Mouse (Mus musculus): ENCODE measurements at regions not wholly inside any gene's neighbourhood (a gene's known extent, or its start where the extent isn't known, plus 50 kb on each side); places are given as distances from the start of the nearest gene placed in this dataset.
A peak's percentile ranks its signal among the peaks of the same experiment; 100 is the strongest.

DNA sequence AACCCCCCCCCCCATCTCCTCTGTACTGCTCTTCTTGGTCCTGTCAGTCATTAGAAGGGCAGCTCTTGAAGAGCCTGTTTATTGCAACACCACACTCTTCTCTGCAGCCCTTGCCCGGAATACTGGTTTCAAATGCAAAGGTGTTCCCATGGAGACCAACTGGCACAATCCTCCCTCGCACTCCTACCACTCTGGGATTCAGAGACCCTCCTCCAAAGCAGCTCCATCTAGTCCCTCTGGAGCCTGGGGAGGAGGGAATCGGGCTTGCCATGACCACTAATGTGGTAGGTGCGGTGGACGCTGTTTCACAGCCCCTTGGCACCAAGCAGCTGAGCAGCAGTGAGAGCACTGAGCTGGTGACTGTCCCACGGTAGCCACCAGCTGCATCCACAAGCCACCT lies 83.1 kb downstream of the Stk35 start:
- ATAC-seq (no peak), DNase-seq (ENCODE audit: low read depth, low spot score) (no peak)
- no peak for TF ChIP-seq CTCF (IDR thresholded peaks at IDR 0.05)
- POLR2A ChIA-PET, result no interaction called here
- H3K27me3 ChIP-seq, result peaks cover 2% of the 10 kb centered on the region
- in situ Hi-C loops (cut with MboI; ENCODE audit: low pct_unique_long_range_greater_than_20kb), result no loop called here
- CTCF ChIA-PET, result no interaction called here

DNA sequence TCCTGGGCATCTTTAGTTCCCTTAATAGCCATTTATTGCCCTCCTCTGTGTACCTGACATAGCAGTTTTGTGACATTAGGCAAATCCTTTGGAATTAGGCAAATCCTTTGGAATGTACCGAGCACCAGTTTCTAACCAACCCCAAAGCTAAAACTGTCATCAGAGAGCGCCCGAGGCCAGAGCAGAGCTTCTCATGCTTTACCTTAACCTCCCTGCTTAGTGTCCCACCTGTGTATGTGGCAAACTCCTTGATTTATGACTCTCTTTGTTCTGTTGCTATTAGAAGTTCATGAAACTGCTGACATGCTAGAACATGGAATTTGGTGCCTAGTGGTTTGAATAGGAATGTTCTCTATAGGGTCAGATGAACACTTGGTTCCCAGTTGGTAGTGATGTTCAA lies 84.0 kb downstream of the Stk35 start:
- H3K27me3 ChIP-seq, result peaks cover 9% of the 10 kb centered on the region
- POLR2A ChIA-PET, result no interaction called here
- no peak for DNase-seq (ENCODE audit: low read depth, low spot score)
- CTCF ChIA-PET, result no interaction called here
- no peak for TF ChIP-seq CTCF (IDR thresholded peaks at IDR 0.05)
- in situ Hi-C loops (cut with MboI; ENCODE audit: low pct_unique_long_range_greater_than_20kb), result no loop called here
- ATAC-seq, result no peak

DNA sequence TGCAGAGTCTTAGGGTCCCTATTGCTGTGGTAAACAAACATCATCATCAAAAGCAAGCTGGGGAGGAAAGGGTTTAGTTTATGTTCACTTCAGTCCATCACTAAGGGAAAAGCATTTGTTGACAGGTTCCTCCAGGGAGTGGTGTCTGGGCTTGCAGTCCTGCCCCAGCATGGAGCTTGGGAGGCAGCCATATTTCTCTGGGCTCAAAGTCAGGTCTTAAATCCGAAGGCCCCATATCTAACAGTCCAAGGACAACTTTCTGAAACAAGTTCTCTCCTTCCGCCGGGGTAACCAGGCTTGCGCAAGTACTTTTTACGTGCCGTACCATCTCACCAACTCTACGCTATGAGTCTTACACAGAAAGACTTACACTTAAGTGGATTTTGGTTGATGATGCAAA lies 85.2 kb downstream of the Stk35 start:
- in situ Hi-C loops (cut with MboI; ENCODE audit: low pct_unique_long_range_greater_than_20kb), result no loop called here
- DNase-seq (ENCODE audit: low read depth, low spot score) (no peak), ATAC-seq (no peak)
- POLR2A ChIA-PET, result no interaction called here
- H3K27me3 ChIP-seq, result peaks cover 9% of the 10 kb centered on the region
- CTCF ChIA-PET, result interaction anchor here (0.9 kb wide), 1 partner anchor 11 kb away, joined by 3 read pairs; no protein-coding TSS in a partner anchor
- no peak for TF ChIP-seq CTCF (IDR thresholded peaks at IDR 0.05)

DNA sequence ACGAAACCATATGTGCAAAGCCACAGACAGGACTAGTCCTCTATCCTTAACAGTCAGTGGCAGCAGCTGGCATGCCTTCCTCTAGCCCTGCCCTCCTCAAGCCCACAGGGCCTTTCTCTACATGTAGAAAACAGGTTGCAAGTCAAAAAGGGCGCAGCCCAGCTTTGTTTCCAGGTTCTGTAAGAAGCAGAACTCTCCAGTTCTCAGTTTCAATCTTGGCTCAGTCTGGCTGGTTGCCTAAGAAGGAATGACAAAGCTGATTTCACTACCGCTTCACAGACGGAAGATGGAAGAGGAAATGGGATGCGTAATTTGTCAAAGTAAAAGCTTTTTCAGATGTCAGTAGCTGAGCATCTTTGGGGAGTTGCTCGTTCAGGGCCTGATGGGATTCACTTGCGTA lies 92.9 kb downstream of the Stk35 start:
- ATAC-seq, result no peak
- in situ Hi-C loops (cut with MboI; ENCODE audit: low pct_unique_long_range_greater_than_20kb), result loop anchor here (10.0 kb wide), 1 partner anchor 342 kb away; no protein-coding TSS in a partner anchor
- peaks cover 9% of the 10 kb centered on the region for H3K27me3 ChIP-seq
- no peak for TF ChIP-seq CTCF (IDR thresholded peaks at IDR 0.05)
- ChIA-PET CTCF (no interaction called here), POLR2A (no interaction called here)
- DNase-seq (ENCODE audit: low read depth, low spot score), result no peak

DNA sequence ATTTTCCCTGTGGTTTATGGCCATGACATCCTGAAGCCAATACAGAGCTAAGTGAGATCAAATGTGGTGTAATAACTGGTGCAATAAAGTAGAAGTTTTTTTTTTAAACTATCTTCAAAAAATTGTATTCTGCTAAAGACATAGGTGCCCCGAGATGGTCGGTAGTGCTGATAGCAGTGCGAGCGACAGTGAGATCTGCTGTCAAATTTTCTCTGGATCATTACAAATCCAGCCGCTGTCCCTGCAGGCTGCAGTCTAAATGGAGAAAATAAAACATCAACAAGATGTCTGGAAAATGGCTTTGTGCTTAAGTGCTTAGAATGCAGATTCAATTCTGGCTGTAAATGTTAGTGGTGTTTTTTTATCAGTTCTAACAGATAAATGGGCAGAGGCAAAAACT lies 93.5 kb downstream of the Stk35 start:
- no peak for TF ChIP-seq CTCF (IDR thresholded peaks at IDR 0.05)
- no peak for DNase-seq (ENCODE audit: low read depth, low spot score)
- in situ Hi-C loops (cut with MboI; ENCODE audit: low pct_unique_long_range_greater_than_20kb), result loop anchor here (10.0 kb wide), 1 partner anchor 341 kb away; no protein-coding TSS in a partner anchor
- no peak for ATAC-seq
- ChIA-PET CTCF (no interaction called here), POLR2A (no interaction called here)
- H3K27me3 ChIP-seq, result peaks cover 3% of the 10 kb centered on the region

DNA sequence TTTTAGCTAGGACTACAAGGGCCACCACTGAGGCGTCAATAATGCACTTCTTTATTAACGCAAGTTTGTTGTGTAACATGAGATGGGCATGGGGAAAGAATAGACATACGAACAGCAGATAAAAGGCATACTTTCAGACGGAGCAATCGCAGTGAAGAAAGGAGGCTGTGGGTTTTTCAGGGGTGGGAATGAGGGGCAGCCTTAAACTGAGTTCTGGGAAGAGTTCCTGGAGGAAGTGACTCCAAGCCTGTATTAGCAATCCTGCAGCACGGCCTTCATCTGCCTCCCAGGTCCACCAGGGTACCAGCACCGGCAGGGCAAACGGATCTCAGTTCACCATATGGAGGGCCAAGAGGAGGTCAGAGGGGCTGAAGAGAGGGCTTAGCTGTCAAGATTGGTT lies 94.6 kb downstream of the Stk35 start:
- in situ Hi-C loops (cut with MboI; ENCODE audit: low pct_unique_long_range_greater_than_20kb), result loop anchor here (10.0 kb wide), 1 partner anchor 340 kb away; no protein-coding TSS in a partner anchor
- H3K27me3 ChIP-seq, result peaks cover under 1% of the 10 kb centered on the region
- no peak for DNase-seq (ENCODE audit: low read depth, low spot score)
- TF ChIP-seq CTCF (IDR thresholded peaks at IDR 0.05), result no peak
- ATAC-seq, result no peak
- ChIA-PET CTCF (no interaction called here), POLR2A (no interaction called here)

DNA sequence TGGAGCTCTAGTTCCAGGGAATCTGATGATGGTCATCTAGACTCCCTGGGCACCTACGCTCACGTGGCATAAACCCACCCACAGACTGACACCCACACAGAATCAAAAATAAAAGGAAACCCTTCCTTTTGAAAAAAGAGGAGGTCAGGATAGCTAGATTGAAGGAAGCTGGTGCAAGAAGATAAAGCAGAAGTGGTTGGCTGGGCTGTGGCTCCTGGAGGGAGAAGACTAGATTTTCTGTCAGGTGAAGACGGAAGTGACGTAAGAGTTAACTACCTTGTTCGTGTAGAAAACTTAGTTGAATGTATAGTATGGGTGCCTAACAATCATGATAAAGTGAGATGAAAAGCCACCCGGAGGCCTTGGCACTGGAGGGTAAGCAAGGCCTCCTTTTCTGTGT lies 95.1 kb downstream of the Stk35 start:
- CTCF ChIA-PET, result no interaction called here
- TF ChIP-seq CTCF (IDR thresholded peaks at IDR 0.05), result no peak

DNA sequence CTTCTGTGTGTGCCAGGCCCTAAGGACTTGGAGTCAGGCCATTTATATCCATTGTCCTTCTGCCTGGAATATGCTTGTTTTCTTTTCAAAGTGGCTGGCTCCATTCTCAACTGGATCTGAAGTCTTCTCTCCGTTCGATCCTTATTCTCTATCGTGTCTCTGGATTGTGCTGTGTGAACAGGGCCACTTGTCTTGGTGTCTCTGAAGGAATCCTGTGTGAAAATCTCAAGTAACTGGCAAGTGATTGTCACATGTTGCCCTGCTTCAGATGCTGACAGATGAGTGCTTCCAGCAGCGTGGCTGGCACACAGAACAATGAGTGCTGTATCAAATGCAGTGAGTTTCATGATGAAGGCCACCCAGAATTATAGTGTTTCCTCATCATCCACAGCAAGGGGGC lies 96.4 kb downstream of the Stk35 start:
- DNase-seq (ENCODE audit: low read depth, low spot score), result no peak
- TF ChIP-seq CTCF (IDR thresholded peaks at IDR 0.05), result no peak
- ChIA-PET POLR2A (no interaction called here), CTCF (no interaction called here)
- no peak for ATAC-seq
- in situ Hi-C loops (cut with MboI; ENCODE audit: low pct_unique_long_range_greater_than_20kb), result loop anchor here (10.0 kb wide), 1 partner anchor 338 kb away; no protein-coding TSS in a partner anchor
- H3K27me3 ChIP-seq, result peaks cover 9% of the 10 kb centered on the region

More for the DNA sequence above, 95.1 kb downstream of the Stk35 start:
- DNase-seq (ENCODE audit: low read depth, low spot score) (no peak), ATAC-seq (no peak)
- in situ Hi-C loops (cut with MboI; ENCODE audit: low pct_unique_long_range_greater_than_20kb), result loop anchor here (10.0 kb wide), 1 partner anchor 339 kb away; no protein-coding TSS in a partner anchor
- H3K27me3 ChIP-seq, result peaks cover 5% of the 10 kb centered on the region
- POLR2A ChIA-PET, result no interaction called here

DNA sequence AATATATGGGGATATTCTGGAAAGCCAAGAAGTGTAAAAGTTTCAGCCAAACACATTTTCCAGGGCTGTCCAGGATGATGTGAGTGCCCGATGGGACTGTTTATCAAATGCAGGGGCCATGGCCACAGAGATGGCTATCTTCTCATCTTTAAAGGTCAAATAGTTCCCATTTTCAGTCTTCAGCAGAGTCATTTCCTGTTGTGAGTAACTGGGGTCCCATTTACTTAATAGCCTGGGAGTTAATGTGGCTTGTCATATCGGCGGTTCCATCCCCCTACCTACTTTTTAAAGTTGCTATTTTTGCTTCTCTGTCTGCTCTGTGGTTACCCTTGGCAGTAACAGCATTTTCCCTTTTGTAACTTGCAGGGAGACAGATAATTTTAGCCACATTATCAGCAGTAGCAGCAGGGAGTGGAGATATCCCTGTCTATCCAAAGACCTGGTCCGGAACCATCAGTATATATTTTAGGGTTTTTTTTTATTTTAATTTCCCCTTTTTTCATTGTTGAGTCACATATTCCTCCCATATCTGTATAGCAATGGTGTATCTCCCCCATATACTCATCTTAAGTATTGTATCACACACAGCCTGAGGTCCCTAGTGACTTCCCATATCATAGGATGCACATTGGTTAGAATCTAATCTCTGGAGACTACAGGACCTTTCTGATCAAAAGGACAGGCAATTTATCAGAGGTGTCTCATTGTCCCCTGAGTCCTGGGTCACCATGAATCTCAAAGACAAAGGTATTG lies 103.2 kb downstream of the Stk35 start:
- ChIA-PET POLR2A (no interaction called here), CTCF (interaction anchor here (1.3 kb wide), 1 partner anchor 12 kb away, joined by 3 read pairs; no protein-coding TSS in a partner anchor)
- in situ Hi-C loops (cut with MboI; ENCODE audit: low pct_unique_long_range_greater_than_20kb), result loop anchor here (10.0 kb wide), 1 partner anchor 151 kb away; no protein-coding TSS in a partner anchor
- peaks cover 19% of the 10 kb centered on the region for H3K27me3 ChIP-seq
- DNase-seq (ENCODE audit: low read depth, low spot score) (no peak), ATAC-seq (no peak)
- no peak for TF ChIP-seq CTCF (IDR thresholded peaks at IDR 0.05)

DNA sequence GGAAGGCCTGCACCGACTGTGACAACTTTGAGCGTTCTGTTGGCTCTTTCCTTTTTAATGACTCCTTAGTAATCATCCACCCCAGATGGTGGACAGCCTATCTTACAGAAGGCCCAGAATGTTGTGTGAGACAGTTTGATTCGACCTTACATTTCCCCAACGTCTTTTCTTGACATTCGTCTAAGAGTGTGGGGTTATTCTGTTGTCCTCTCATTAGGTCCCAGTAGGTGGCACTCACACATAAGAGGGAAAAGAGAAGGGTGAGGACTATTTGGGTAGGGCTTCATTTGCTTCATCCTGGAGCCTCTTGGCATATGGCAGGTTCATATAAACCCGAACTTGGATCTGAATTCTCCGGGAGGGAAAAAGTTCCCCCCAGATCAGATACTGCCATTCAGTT lies 104.4 kb downstream of the Stk35 start:
- POLR2A ChIA-PET, result interaction anchor here (0.7 kb wide), 1 partner anchor 82 kb away, joined by 3 read pairs; no protein-coding TSS in a partner anchor
- TF ChIP-seq CTCF (IDR thresholded peaks at IDR 0.05), result peak; percentile 59
- DNase-seq (ENCODE audit: low read depth, low spot score), result no peak
- in situ Hi-C loops (cut with MboI; ENCODE audit: low pct_unique_long_range_greater_than_20kb), result loop anchor here (10.0 kb wide), 1 partner anchor 150 kb away; no protein-coding TSS in a partner anchor
- CTCF ChIA-PET, result no interaction called here
- H3K27me3 ChIP-seq, result peaks cover 28% of the 10 kb centered on the region
- no peak for ATAC-seq

DNA sequence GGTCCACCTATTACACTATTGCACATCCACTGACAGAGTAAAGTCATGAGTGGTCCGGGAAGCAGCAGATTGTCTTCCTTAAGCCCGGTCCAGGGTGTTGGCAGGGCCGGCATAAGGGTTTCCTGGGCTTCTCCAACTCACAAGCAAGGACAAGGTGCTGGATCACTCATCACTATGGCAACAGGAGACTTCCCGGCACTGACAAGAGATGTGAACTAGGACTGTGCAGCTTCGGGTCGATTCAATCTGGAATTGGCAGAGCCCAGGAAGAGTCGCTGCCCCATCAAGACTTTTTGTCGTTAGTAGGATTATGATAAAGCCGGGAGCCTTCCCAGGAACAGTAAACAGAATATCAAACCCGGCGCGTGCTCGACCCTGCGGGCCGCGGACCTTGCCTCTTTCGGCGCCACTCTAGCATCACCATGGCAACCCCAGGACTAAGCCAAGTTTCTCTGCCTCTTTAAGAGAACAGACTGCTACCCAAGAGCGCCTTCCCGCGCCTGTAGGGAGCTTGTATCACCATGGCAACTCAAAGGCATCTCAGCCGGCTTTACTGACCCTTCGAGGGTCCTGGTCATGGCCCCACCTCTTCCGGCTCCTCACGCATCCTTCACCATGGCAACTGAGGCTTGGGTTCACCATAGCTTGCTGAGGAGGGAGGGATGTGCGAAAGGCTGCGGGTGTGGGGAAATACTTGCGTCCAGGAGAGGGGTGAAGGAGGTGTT lies 103.3 kb upstream of the Tgm3 start:
- in situ Hi-C loops (cut with MboI; ENCODE audit: low pct_unique_long_range_greater_than_20kb), result loop anchor here (10.0 kb wide), 1 partner anchor 146 kb away; no protein-coding TSS in a partner anchor
- H3K27me3 ChIP-seq, result peaks cover 23% of the 10 kb centered on the region
- DNase-seq (ENCODE audit: low read depth, low spot score) (no peak), ATAC-seq (no peak)
- CTCF ChIA-PET, result no interaction called here
- TF ChIP-seq CTCF (IDR thresholded peaks at IDR 0.05), result no peak
- POLR2A ChIA-PET, result no interaction called here

All from Patski (cell line).